Mouse (Mus musculus): ENCODE results near the gene I0C0044D17Rik.

DNA sequence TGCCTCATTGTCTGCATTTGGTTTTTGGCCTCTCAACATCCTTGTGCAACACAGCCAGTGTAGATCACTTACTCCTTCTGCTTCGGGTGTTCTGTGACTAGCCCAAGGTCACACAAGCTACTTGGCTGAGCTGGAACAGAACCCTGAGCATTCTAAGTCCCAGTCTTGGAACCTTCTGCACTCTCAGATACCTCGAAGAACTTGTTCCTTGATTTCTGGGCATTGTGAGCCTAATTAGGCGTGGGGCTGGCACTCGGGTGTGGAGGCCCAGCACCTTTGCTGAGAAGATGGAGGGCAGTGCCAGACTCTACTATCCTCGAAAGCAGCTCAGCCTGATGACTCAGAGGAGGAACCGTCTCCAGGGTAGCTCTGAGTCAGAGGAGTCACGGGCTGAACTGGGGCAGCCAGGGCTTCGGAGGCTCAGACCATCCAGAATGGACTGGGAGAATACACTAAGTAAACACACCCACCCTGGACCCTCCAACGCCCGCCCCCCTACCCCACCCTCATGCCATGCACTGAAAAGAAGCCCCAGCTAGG is 4.4 kb downstream of the I0C0044D17Rik start:
- TF ChIP-seq GATA1 (IDR thresholded peaks at IDR 0.05; ENCODE audit: borderline replicate concordance, low read length), result no peak
- TF ChIP-seq CTCF (IDR thresholded peaks at IDR 0.05; ENCODE audit: low read depth, low read length), result no peak
- no peak for TF ChIP-seq TAL1 (conservative IDR thresholded peaks at IDR 0.05; ENCODE audit: low read depth, low read length)
- no peak for TF ChIP-seq POLR2AphosphoS5 (IDR thresholded peaks at IDR 0.05; ENCODE audit: insufficient replicate concordance, low read depth, low read length)
- TF ChIP-seq GATA2 (IDR thresholded peaks at IDR 0.05; ENCODE audit: borderline replicate concordance, low read depth, low read length), result no peak
